Mouse (Mus musculus) midbrain, embryonic 13.5 days (tissue): ENCODE results near the gene Gm13420. TPM values are rescaled to one million over a fixed set of nuclear protein-coding genes. Genes with fewer than 3 reads are reported as not detected.
"Not testable (repeated sequence)": the region's sequence is repeated elsewhere in the genome, so short reads cannot be mapped to it uniquely, and the experiment has no call there.

Experiments used
- ATAC-seq: fragments of 200-750 bp; cut with Nextera tagmentation; 2 replicates; pipeline ENCODE4 v1.8.0; 2017; ENCODE audit warnings: mild to moderate bottlenecking, moderate TSS enrichment, moderate library complexity
- H3K27ac ChIP-seq: fragments of 300-500 bp; sonication (generic); 2 replicates; pipeline ENCODE4 v1.5.1; 2015; ENCODE audit warnings: inconsistent platforms, mild to moderate bottlenecking, moderate library complexity
- H3K27me3 ChIP-seq: fragments of 300-500 bp; sonication (generic); 2 replicates; pipeline ENCODE4 v1.6.1; 2015; ENCODE audit warnings: mild to moderate bottlenecking, inconsistent platforms
- H3K36me3 ChIP-seq: fragments of 300-500 bp; sonication (generic); 2 replicates; pipeline ENCODE4 v1.6.1; 2015; ENCODE audit warnings: mild to moderate bottlenecking, inconsistent platforms
- H3K4me1 ChIP-seq: fragments of 300-500 bp; sonication (generic); replicated peaks from 2 replicates; pipeline ENCODE4 v1.6.1; 2015; ENCODE audit warnings: inconsistent platforms
- H3K4me2 ChIP-seq: fragments of 300-500 bp; sonication (generic); replicated peaks from 2 replicates; pipeline ENCODE4 v1.6.1; 2015; ENCODE audit warnings: moderate library complexity, mild to moderate bottlenecking, inconsistent platforms
- H3K4me3 ChIP-seq: fragments of 300-500 bp; sonication (generic); replicated peaks from 2 replicates; pipeline ENCODE4 v1.5.1; 2015; ENCODE audit warnings: mild to moderate bottlenecking, inconsistent platforms
- H3K9ac ChIP-seq: fragments of 300-500 bp; sonication (generic); replicated peaks from 2 replicates; pipeline ENCODE4 v1.6.1; 2015; ENCODE audit warnings: mild to moderate bottlenecking, inconsistent platforms
- H3K9me3 ChIP-seq: fragments of 300-500 bp; sonication (generic); 2 replicates; pipeline ENCODE4 v1.6.1; 2016; ENCODE audit warnings: mild to moderate bottlenecking, inconsistent platforms
- WGBS: fragments of 180-500 bp; shearing (Covaris S2); methylation state at CpG from one replicate; pipeline ENCODE4 v1.1.7; 2015; 5-methylcytosine and 5-hydroxymethylcytosine counted together
- polyA plus RNA-seq: library from polyadenylated mRNA; unstranded; fragments of >200 nt; fragmentation: Nextera tagmentation; extraction: Ambion mirVana; gene quantifications from 2 replicates; pipeline ENCODE4 v1.2.1, GENCODE M21; 2015

The Gm13420 gene
- polyA plus RNA-seq, 1 experiment from 2014 or later, result 0.24 TPM

DNA sequence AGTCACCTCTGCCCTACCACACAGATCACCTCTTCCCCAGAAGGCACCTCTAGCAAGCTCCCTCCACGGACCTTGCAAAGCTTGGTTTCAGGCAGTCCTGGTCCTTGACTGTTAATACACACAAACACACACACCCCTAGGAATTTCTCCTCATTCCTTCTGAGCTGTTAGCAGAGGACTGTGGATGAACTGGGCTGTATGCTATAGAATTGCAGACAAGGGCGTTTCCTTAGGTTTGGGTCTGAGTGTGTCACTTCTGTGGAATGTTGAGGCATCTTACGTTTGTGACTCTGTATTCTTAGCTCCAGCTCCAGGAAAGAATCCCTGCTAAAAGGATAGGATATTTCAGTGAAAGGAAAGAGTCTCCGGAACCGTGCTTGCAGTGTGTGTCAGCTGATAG, 39.6 kb downstream of the Gm13420 start:
- 86% methylated on average over 5 of the region's 5 CpGs for WGBS
- Histone ChIP-seq H3K4me2 (no peak overlapping the region), H3K4me3 (no peak overlapping the region), H3K4me1 (0 out of 2 replicates have a peak, but pooled peaks cover 3% of the 10 kb centered on the region), H3K27me3 (no peaks in the 10 kb centered on the region), H3K9me3 (no peaks in the 10 kb centered on the region), H3K9ac (no peak overlapping the region), H3K27ac (no peak overlapping the region), H3K36me3 (peaks cover 73% of the 10 kb centered on the region)
- ATAC-seq, result no peak

DNA sequence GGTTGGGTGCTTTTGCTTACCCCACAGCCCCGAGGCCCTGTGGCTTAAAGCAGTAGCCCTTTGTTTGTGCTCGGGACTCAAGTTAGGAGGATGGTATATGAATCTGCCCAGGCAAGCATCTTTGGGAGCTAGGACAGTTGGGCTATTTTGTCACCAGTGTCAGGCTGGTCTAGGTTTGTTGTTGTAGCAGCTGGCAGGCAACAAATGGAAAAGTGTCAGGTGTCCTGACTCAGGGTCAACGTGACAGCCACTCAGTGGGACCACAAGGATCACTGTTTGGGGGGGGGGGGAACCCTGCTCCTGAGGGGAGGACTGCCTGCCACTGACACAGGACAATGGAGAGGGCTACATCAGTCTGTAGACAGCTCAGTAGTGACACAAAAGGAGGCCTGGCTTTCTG, 40.4 kb downstream of the Gm13420 start:
- ATAC-seq, result no peak
- H3K27ac ChIP-seq, result no peak overlapping the region
- H3K36me3 ChIP-seq, result peaks cover 78% of the 10 kb centered on the region
- 0 out of 2 replicates have a peak, but pooled peaks cover under 1% of the 10 kb centered on the region for H3K4me1 ChIP-seq
- no peak overlapping the region for H3K4me2 ChIP-seq
- 74% methylated on average over 3 of the region's 3 CpGs for WGBS
- no peak overlapping the region for H3K9ac ChIP-seq
- H3K4me3 ChIP-seq, result no peak overlapping the region
- no peaks in the 10 kb centered on the region for H3K9me3 ChIP-seq
- H3K27me3 ChIP-seq, result no peaks in the 10 kb centered on the region

DNA sequence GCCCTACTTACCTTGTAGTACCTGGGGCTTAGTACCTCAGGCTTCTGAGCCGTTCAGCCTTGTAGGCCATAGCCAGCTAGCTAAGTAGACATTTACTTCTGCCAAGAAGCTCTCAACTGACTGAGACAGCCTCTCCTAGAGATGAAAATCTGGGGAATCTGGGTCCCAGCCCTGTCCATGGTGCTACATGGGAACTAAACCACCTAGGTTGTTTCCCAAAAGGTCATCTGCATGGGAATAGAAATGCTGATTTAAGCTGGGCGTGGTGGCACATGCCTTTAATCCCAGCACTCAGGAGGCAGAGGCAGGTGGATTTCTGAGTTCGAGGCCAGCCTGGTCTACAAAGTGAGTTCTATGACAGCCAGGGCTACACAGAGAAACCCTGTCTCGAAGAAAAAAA, 43.3 kb downstream of the Gm13420 start:
- not testable (repeated sequence) for ATAC-seq, H3K4me3 ChIP-seq, H3K27ac ChIP-seq

DNA sequence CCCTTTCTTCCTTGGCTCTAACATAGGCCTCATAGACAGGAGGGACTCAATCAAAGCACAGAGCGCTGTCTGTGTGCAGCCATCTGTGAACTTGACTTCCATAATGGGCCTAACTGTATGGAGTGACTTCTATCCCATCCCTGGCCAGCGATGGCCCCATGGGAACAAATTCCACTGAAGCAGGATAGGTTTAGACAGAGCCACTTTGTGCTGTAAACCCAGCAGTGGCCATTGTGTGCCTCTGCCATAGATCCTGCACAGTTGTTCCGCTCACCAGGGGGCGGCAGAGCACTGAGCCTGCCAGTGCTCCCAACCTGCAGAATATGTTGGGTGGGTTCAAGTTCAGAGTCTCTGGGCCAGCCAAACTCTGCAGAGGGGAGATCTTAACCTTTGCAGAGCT, 43.8 kb downstream of the Gm13420 start:
- no peak overlapping the region for H3K4me2 ChIP-seq
- no peak overlapping the region for H3K9ac ChIP-seq
- WGBS, result 86% methylated on average over 4 of the region's 4 CpGs
- peaks cover 92% of the 10 kb centered on the region for H3K36me3 ChIP-seq
- no peaks in the 10 kb centered on the region for H3K9me3 ChIP-seq
- H3K27me3 ChIP-seq, result no peaks in the 10 kb centered on the region
- H3K4me1 ChIP-seq, result no peaks in the 10 kb centered on the region
- H3K4me3 ChIP-seq, result no peak overlapping the region
- H3K27ac ChIP-seq, result no peak overlapping the region
- no peak for ATAC-seq

More for the DNA sequence above, 43.3 kb downstream of the Gm13420 start:
- H3K9ac ChIP-seq, H3K27me3 ChIP-seq, H3K4me2 ChIP-seq, H3K4me1 ChIP-seq, H3K9me3 ChIP-seq: not testable (repeated sequence)
- 94% methylated on average over 4 of the region's 4 CpGs for WGBS
- H3K36me3 ChIP-seq, result peaks cover 88% of the 10 kb centered on the region

DNA sequence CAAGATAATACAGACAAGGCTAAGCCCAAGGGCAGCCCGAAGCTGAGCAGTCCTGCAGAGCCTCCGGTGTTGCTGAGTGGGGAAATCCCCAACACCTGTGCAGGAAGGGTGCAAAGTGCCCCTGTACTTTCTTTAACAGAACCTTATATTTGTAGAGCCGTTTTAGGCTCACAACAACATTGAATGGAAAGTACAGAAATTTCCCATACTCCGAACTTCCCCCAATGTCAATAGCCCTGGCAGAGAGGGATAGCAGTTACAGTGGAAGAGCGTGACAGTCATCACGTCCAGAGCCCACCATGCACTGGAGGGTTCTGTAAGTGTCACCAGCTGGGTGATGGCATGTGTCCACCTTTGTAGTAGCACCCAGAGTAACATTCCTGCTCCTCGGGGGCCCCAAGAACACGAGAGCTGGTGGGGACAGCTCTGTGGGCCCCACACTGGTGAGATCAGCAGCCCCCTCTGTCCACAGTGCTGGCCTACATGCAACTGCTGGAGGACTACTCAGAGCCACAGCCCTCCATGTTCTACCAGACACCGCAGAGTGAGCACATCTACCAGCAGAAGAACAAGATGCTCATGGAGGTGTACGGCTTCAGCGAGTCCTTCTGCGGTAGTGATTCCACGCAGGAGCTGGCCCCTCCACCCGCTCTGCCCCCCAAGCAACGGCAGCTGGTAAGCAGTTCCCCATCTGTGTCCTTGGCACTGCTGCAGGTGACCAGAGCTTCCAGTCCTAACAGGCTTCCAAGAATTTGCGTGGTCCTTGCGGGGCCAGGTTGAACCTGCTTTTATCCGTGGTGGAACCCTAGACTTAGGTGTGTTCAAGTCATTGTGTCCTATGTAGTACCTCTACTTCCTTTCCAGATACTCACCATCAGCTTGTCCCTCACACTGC, 44.5 kb downstream of the Gm13420 start:
- Histone ChIP-seq H3K27me3 (no peaks in the 10 kb centered on the region), H3K4me1 (no peaks in the 10 kb centered on the region), H3K27ac (no peak overlapping the region), H3K36me3 (peaks cover 92% of the 10 kb centered on the region), H3K4me2 (no peak overlapping the region), H3K9ac (no peak overlapping the region), H3K4me3 (no peak overlapping the region), H3K9me3 (no peaks in the 10 kb centered on the region)
- ATAC-seq, result no peak
- 96% methylated on average over 18 of the region's 18 CpGs for WGBS

DNA sequence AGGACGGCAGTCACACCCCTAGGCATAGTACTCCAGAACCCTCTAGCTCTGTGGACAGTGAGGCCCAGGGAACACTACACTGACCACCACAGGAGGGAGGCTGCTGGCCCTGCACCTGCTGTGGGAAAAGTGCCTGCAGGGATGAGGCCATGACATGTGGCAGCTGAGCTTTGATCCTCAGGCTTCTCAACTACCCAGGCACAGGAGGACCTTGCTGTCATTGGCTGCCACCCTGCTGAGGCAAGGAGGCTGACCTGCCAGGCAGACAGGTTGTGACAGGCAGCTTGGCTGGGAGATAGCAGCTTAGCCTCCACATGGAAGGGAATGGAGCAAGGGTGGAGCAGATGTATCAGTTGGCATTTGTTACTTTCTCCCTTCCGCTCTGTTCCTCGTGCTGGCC, 46.0 kb downstream of the Gm13420 start:
- ATAC-seq, result no peak
- H3K9me3 ChIP-seq, result no peaks in the 10 kb centered on the region
- no peak overlapping the region for H3K4me3 ChIP-seq
- no peaks in the 10 kb centered on the region for H3K27me3 ChIP-seq
- no peak overlapping the region for H3K4me2 ChIP-seq
- H3K4me1 ChIP-seq, result no peaks in the 10 kb centered on the region
- no peak overlapping the region for H3K27ac ChIP-seq
- H3K9ac ChIP-seq, result no peak overlapping the region
- peaks cover 93% of the 10 kb centered on the region for H3K36me3 ChIP-seq
- 91% methylated on average over 3 of the region's 3 CpGs for WGBS

DNA sequence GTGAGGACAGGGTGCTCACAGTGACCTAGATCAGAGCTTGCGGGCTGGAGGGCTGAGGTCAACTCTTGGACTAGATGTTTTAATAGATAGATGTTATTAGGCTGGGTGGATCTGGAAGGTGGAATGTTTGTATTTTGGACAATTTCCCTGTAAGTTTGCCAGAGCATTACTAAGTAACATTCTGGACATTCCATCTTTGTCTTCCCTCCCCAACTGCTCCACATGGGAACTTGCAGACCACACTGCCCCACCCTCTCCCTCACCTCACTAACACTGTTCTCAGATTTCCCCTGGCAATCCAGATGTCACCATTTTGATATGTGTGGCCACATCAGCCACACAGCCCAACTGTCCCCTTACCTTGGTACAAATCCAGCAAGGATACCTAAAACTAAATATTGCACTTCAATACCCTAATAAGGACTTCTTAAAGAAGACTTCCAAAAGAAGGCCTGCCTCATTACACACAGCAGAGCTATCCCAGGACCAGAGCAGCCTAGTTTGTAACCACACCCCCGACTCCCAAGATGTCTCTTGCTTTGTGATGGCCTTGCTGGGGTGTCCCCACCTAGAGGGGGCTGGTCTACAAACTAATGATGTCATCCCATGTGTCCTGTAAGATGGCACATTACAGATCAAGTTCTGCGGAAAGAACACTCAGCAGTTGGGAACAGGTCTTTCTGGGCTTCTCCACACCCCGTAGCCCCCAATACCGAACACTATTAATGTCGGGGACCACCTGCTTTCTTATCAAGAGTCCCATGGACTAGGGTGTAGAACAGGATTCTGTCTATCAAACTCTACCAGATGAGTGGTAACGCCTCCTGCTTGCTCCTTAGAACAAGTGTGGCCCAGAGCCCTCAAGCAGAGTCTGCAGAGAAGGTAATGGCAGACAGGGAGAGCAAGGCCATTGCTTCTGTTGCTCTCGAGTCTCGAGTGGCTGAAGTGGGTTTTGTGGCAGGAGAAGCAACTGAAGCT, 48.1 kb downstream of the Gm13420 start:
- H3K36me3 ChIP-seq, result peaks cover 99% of the 10 kb centered on the region
- ATAC-seq, result no peak
- WGBS, result 94% methylated on average over 9 of the region's 9 CpGs

DNA sequence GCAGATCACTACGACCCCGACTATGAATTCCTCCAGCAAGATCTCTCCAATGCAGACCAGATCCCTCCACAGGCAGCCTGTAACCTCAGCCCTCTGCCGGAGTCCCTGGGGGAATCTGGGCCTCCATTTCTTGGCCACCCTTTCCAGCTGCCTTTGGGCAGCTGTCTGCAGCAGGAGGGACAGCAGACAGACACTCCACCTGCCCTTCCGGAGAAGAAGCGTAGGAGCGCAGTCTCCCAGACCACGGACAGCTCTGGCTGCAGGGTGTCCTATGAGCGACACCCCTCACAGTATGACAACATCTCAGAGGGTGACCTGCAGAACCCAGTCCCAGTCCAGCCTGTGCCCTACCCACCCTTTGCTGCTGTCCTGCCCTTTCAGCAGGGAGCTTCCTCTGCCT, 49.3 kb downstream of the Gm13420 start:
- no peak overlapping the region for H3K9ac ChIP-seq
- no peak for ATAC-seq
- H3K36me3 ChIP-seq, result peaks cover 87% of the 10 kb centered on the region
- H3K9me3 ChIP-seq, result no peaks in the 10 kb centered on the region
- WGBS, result 95% methylated on average over 8 of the region's 8 CpGs
- H3K4me3 ChIP-seq, result no peak overlapping the region
- H3K27ac ChIP-seq, result no peak overlapping the region
- H3K27me3 ChIP-seq, result no peaks in the 10 kb centered on the region
- no peak overlapping the region for H3K4me2 ChIP-seq
- H3K4me1 ChIP-seq, result no peaks in the 10 kb centered on the region

More for the DNA sequence above, 48.1 kb downstream of the Gm13420 start:
- no peaks in the 10 kb centered on the region for H3K4me1 ChIP-seq
- H3K4me3 ChIP-seq, result no peak overlapping the region
- no peaks in the 10 kb centered on the region for H3K27me3 ChIP-seq
- no peak overlapping the region for H3K9ac ChIP-seq
- no peak overlapping the region for H3K27ac ChIP-seq
- no peaks in the 10 kb centered on the region for H3K9me3 ChIP-seq
- no peak overlapping the region for H3K4me2 ChIP-seq

DNA sequence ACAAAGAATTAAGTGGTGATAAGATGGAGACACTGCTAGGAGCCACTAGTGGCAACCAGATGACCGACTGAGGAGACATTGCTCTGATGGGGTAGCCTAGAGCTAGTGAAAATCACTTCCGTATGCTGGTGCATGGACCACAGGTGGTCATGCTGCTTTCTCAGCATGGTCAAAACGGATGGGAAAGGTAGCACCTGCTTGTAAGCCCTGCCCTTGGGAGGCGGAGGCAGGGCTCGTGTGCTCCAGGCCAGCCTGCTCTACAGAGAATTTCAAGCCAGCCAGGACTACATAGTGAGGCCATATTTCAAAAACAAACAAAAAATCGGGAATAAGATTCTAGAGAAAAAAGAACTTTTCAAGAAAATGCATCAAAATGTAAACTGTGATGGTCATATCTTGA, 50.1 kb downstream of the Gm13420 start:
- Histone ChIP-seq H3K9ac (no peak overlapping the region), H3K4me2 (no peak overlapping the region), H3K27ac (no peak overlapping the region), H3K4me1 (no peaks in the 10 kb centered on the region), H3K27me3 (no peaks in the 10 kb centered on the region), H3K36me3 (peaks cover 81% of the 10 kb centered on the region), H3K9me3 (no peaks in the 10 kb centered on the region), H3K4me3 (no peak overlapping the region)
- ATAC-seq, result no peak
- 87% methylated on average over 6 of the region's 6 CpGs for WGBS

DNA sequence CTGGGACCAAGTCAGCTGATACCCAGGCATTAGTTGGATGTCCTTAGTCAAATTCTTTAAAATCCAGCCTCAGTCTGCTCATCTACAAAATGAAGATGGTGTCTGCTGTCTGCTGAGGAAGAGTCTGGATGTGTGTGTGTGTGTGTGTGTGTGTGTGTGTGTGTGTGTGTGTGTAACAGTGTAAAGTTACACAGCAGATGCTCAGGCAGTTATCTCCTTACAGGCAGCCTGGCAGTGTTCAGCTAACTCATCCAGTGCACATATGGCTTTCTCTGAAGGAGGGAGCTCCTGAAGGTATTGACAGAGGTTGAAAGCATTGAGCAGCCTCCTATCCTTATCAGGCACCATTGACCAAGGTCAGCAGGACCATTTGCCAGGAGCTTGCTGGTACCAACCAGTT, 50.6 kb downstream of the Gm13420 start:
- Histone ChIP-seq H3K27ac (no peak overlapping the region), H3K4me1 (no peaks in the 10 kb centered on the region), H3K27me3 (no peaks in the 10 kb centered on the region), H3K4me3 (no peak overlapping the region), H3K4me2 (no peak overlapping the region), H3K9ac (no peak overlapping the region), H3K36me3 (peaks cover 81% of the 10 kb centered on the region), H3K9me3 (no peaks in the 10 kb centered on the region)
- ATAC-seq, result no peak

DNA sequence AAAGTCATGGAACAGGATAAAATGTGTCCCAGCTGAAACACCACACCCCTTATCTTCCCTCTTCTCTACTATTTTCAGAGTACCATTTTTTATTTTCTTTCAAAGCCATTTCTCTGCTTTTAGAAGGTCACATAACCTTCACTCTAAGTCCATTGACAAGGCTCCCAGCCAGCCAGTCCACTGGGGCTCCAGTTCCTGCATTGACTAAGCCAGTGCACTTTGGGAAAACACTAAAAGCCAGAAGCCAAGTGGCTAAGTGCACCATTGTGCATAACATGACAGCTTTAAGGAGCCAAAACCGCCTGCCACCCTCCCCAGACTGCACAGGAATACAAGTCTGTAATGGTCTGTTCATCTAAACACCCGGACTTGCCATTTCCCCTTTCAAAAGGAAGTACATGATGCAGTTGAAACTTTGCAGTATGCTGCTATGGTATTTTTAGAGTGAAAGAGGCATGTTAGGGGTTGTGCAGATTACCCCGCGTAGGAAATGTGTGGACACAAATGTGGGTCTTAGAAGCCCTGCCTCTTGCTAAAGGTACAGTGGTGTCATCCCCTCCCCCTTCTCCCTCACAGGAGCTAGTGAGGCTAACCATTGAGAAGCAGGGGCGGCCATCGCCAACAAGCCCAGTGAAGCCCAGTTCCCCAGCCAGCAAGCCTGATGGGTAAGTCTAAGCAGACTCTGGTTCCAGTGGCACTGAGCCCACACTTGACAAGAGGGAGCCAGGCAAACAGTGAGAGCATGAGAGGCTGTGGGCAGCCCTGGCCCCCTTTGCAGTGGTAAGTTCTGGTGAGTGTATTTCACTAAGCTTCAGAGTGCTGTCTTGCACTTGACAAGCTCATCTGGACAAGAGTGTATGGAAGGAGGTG, 52.8 kb downstream of the Gm13420 start:
- 94% methylated on average over 6 of the region's 6 CpGs for WGBS
- H3K27me3 ChIP-seq, result no peaks in the 10 kb centered on the region
- no peak overlapping the region for H3K9ac ChIP-seq
- H3K4me3 ChIP-seq, result no peak overlapping the region
- no peaks in the 10 kb centered on the region for H3K9me3 ChIP-seq
- no peak overlapping the region for H3K27ac ChIP-seq
- no peak overlapping the region for H3K4me2 ChIP-seq
- H3K4me1 ChIP-seq, result no peaks in the 10 kb centered on the region
- no peak for ATAC-seq
- H3K36me3 ChIP-seq, result peaks cover 67% of the 10 kb centered on the region
